Mouse (Mus musculus) megakaryocyte, adult 5-6 weeks (primary cell): ENCODE results near the gene Bcl11a. TPM values are rescaled to one million over a fixed set of nuclear protein-coding genes. Genes with fewer than 3 reads are reported as not detected.

ENCODE experiments used
- ATAC-seq: 2 replicates; pipeline ENCODE4 v1.8.0; 2016; ENCODE audit warnings: mild to moderate bottlenecking, inconsistent platforms; ENCODE audit not compliant: poor library complexity, severe bottlenecking
- total RNA-seq, 2 experiments: library from RNA; stranded (forward) in 1 of 2; stranded (reverse) in 1 of 2; fragments of 153-499, 151-499 nt in 1 of 2; fragments of 221-1000, 200-1000 nt in 1 of 2; gene quantifications; 2 replicates each; pipeline versions ENCODE4 v1.2.3 to v1.2.4; 2015 to 2017

The Bcl11a gene
- total RNA-seq, 2 experiments from 2014 or later = 16.2 to 31.4 TPM

DNA sequence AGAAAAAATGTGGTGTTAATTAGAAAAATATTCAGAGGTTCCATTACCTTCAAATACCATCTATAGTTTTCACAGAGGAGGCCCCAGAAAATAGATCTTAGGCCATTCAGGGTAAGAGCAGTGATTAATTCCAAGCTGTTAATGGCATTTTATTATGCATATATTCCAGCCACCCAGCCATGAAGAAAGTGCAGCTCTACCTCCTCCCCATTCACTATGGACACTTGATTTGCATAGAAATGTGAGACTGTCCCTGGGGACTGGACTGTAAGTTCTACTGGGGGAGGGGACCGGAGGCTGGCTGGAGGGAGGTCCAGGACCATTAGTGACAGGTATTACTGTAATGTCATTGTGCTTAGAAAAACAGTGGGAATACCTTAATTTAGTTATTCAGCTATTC lies 119.6 kb downstream of the Bcl11a start:
- ATAC-seq = no peak

DNA sequence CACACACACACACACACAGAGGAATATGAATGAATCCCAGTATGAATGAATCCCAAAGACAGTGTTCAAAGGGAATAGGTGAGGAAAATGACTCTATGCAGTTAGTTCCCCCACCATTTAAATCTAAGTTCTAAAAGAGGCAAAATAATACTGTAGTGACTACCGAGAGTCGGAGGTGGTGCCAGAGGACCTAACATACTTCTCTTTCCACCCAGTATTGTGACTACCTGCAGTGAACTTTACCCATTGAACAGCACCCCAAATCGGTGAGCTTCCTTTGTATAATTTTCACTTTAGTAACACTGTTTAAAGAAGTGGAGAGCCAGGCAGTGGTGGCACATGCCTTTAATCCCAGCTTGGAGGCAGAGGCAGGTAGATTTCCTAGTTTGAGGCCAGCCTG lies 121.7 kb downstream of the Bcl11a start:
- no peak for ATAC-seq

DNA sequence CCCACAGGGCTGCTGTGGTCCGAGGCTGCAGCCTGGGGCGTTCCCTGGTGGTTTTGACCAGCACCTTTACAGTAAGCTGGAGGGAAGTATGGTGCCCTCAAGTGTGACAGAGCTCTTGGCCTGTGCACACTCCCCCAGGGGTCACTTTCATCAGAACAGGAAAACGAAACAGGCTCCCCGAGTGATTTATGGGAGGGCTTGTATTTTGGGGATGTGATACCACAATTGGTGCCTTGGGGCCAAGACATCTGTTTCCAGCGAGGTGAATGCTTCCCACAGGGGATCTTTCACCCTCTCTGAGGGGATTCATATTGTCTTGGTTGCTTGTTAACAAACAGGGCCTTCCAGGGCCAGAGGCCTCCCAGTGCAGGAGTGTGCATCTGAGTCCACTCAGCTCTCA lies 122.5 kb downstream of the Bcl11a start:
- peak; percentile 85 for ATAC-seq

DNA sequence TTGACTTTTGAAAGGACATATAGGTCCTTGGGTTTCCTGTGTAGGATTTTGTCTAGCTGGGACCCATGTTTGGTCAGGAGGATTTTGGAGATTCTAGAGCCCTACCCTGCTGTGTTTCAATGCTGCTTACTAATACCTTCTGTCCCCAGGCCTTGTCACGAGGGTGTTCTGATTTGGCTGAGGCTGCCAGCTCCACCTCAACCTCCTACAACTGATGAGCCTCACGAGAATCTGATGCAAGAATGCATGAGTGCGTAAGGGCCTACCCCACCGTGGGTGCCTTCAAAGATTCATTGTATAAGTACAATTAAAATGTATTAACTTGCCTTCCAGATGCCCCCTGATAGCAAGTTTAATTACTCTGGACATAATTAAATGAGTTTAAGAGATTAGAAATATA lies 123.4 kb downstream of the Bcl11a start:
- no peak for ATAC-seq

DNA sequence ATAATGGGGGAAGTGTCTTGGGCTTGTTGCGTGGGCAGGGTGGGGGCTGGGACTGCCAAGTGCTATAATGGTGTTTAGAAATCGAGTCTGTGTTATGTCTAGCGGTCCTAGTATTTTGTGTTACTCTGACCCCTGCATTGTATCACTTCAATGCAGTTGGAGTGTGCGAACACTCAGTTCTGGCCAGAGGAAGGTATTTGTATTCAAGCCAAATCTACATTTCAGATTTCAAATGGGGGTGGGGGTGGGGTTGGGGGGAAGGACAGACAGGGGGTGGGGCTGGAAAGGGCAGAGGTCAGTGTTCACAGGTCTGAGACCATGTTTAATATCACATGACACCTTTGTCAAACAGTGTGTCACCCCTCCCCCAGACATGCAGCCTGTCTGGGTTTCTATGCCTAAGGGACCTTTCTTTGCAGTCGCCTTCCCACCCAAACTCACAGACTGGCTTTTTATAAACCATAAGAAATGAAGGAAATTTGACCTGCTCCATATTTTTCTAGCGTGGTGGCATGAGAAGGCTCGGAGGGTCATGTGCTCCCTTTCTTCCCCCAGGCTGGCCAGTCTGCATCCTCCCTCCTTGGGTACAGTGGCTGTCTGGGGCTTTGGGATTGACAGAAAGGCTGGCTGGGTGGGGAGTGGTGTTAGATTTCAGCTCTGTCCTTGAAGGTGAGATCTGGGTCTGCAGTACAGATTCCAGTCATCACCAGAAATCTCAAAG lies 124.9 kb downstream of the Bcl11a start:
- no peak for ATAC-seq

DNA sequence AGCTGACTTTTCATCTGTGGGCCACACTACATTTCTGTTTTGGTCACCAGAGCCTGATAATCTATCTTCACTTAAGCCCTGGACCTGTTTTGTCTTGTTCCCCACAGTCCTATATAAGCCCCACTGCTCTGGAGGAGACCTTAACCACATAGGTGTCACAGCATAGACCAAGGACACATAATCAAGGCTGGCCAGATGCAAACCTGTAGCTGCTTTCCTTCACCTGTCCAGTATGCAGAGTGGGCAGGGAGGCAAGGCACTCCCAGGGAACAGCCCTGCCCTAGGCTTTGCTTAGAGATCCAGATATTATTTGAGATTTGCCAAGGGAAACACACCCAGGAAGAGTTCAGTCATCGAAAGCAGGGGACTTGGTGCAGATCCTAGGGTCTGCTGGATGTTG lies 125.6 kb downstream of the Bcl11a start:
- ATAC-seq = no peak

DNA sequence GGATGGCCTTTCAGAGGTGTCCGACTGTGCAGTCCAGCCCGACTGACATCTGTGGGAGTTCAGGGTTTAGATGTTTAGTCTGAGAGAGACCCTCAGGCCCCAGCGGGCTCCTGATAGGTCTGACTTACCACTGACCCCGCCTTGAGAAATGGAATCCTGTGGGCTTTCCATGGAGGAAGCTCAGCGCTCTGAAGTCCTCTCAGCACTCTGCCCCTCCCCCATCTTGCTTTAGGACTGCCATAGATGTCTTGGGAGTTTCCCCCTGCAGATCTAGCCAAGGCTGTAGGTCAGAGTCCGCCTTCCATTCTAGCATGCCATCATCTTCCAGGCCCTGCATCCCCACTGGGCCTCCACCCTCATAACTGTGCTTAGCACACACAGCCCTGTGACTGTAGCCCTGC lies 131.1 kb downstream of the Bcl11a start:
- ATAC-seq = no peak

DNA sequence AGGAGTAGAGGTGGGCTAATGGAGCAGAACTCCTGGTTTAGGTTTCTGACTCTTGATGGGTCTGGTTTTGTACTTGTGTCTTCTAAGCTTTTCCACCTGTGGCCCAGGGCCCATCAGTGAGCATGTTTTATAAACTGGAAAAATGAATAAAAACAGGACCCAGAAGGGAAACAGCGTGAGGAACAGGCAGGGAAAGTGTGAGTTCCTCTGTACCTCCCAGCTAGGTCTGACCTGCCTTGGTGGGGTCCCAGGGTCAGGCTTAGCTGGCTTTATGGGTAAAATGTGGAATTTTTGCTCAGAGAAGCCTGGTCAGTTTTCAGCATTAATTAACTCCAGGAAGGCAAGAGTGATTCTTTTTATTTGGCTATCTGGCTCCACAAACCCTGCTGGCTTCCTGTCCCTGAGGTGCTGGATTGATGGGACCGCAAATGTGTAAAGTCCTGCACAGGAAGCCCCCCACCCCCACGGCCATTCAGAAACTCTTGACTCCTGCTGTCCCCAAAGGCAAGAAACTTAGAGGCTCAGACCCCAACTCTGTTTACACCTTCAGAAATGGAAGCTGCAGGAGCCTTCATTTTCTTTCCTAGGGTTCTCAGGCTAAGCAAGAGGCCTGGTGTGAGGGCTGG lies 136.8 kb downstream of the Bcl11a start:
- no peak for ATAC-seq

DNA sequence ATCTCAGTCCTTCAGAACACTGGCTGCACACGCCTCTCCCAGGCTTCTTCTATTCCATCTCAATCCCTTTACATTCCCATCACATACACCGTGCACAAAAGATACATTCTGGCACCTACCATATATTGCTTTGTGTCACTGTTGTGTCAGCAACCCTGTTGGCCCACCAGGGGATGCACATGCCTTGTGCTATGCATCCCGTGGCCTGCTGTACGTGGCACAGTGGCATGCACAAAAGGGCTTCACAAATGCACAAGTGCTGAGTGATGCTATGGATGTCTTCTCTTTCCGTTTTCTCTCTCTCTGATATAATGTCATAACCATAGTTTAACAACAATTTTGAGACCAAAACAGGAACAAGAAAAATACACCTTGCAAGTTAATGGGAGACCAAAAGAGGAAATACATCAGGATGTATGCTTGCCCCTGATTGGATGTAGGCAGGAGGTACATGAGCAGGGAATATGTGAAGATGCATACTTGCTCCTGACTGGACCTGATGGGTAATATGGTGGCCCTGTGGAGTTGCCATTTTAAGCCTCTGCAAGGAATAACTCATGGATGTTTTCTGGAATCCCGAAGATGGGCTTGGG lies 140.0 kb downstream of the Bcl11a start:
- peak; percentile 66 for ATAC-seq

DNA sequence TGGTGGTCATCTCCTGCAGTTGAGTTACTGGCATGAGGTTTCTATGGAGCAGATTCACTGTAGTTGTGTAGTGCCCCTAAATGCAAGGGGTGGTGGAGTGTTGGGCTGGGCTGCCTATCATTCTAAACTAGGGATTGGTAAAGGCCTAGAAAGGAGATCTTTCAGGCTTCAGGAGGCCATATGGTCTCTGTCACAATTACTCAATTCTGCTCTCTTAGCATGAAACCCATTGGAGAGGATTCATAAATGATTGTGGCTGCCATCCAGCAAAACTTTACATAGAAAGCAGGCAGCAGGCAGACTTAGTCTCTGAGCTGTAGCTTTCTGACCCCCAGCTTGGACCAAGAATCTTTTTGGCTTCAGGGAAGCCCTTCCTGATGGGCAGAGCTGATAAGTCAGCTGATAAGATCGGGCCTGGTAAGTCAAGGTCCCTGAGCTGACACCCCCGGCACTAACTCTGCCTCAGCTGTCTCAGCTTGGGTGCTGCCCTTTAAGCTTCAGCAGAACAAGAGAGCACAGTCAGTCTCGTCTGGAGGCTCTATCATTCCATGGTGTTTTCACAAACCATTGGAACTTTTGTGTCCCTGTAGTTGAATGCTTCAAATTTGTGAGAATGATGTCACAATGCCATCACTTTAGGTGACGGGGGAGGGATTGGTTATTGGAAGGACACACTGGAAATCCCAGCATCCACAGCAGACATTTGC lies 143.9 kb downstream of the Bcl11a start:
- ATAC-seq = no peak

Other genes starting within 250 kb of the Bcl11a start
- 28.0 and 28.9 TPM in 2 replicates for gene Papolg, start 182.8 kb upstream of the Bcl11a start, total RNA-seq (2015)
- gene Papolg, start 182.8 kb upstream of the Bcl11a start, total RNA-seq (2017) = 24.9 and 31.8 TPM in 2 replicates
- gene A830031A19Rik, start 3.0 kb upstream of the Bcl11a start, total RNA-seq (2015) = not detected in 2 replicates
- not detected in 2 replicates for gene A830031A19Rik, start 3.0 kb upstream of the Bcl11a start, total RNA-seq (2017)